Mouse (Mus musculus): ENCODE results near the gene Caly.

GRCm38 (mm10) chr7:140104009-140104408 lies 21.7 kb upstream of the Caly start:
- TF ChIP-seq CTCF (IDR thresholded peaks at IDR 0.05; ENCODE audit: low read depth) = no peak
- no peak for TF ChIP-seq EP300 (IDR thresholded peaks at IDR 0.05; ENCODE audit: low read depth)

Data from liver, postnatal 0 days (tissue).